Mouse (Mus musculus) thymus, adult 18-20 months (tissue): ENCODE results near the gene Ap1m2.

ENCODE experiments used
- DNase-seq, 2 experiments: peaks; one replicate each; pipeline ENCODE4 v3.0.0; 2022; ENCODE audit warnings: mixed read lengths in 2 of 2

The Ap1m2 gene

GRCm38 (mm10) chr9:21312134-21312533 lies at the start of gene Ap1m2:
TSS of gene Ap1m2 (minus strand) at chr9:21312337.
- no peak for DNase-seq

DNA sequence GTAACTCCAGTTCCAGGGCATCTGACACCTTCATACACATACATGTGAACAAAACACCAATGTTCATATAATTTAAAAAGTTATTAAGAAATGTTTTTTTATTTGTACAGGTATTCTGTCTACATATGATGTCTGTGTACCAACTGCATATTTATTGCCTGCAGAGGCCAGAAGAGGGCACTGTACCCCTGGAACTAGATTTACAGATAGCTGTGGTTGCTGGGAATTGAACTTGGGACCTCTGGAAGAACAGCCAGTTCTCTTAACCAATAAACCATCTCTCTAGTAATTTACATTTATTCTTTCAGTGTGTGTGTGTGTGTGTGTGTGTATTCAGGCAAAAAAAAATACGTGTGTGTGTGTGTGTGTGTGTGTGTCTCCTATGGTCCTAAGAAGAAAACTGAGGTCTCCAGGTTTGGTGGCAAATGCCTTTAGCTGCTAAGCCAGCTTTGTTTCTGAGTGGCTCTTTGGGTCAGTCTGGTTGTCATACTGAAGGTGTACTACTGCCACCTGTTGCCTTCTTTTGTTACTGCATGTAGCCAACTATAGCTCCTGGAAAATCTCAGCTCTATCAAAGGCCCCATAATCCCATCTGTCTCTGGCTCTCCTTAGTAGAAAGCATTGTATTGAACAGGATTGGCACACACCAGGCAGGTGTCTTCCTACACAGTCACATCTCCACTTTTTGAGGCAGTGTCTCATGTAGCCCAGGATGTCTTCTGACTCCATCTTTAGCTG lies 45.0 kb upstream of the Ap1m2 start:
- DNase-seq = no peak

DNA sequence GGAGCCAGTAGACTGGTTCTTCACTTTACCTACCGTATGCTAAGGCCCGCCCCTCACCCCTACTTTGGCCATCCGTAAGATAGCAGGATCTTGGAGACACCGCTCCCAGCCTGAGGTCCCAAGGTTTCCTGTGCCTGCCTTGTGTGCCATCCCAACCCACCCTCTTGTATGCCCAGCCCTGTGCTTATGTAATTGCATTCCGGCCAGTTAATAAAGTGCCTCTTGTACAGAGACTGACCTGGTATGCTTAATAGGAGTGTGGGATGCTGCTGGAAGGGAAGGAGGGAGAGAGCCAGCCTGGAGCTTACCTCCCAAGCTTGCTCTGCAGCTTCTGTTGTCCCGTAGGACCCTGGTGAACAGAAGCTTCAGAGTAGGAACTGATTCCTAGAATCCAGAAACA lies 42.7 kb upstream of the Ap1m2 start:
- DNase-seq = no peak

DNA sequence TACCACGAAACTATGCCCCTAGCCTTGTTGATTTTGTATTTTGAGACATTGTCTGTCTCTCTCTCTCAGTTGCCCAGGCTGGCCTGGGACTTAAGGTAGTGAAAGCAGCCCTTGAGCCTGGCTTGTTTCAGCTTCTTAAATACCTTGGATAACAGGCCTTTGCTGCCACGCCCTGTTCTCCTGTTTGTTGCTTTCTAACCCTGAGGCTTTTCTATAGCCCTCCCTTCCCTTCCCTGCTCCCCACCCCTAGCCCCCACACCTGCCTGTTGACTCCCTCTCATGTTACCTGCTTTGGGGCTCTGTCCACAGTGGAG lies 41.2 kb upstream of the Ap1m2 start:
- DNase-seq = no peak

GRCm38 (mm10) chr9:21352463-21353372 lies 40.6 kb upstream of the Ap1m2 start:
- DNase-seq = no peak

DNA sequence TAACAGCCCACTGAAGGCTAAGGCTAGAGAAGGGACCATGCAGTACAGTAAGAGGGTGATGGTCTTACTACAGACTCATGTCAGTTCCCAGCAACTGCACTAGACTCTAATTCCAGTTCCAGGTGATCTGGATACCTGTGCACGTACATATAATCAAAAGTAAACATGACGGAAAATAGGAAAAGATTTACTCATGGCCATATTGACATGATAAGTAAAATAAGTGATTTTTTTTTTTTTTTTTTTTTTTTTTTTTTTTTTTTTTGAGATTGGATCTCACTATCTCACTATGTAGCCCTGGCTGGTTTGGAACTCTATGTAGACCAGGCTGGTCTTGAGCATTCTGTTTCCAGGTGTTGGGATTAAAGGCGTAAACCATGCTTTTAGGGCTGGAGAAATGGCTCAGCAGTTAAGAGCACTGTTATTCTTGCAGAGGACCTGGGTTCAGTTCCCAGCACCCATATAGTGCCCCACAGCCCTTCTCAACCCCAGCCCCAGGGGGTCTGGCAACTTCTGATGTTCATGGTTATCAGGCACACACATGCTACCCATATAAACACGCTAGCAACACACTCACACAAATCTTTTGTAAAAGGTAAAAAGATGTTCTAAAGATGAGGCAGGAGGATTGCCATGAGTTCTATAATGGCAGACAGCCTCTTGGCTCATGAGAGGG lies 39.7 kb upstream of the Ap1m2 start:
- no peak for DNase-seq

DNA sequence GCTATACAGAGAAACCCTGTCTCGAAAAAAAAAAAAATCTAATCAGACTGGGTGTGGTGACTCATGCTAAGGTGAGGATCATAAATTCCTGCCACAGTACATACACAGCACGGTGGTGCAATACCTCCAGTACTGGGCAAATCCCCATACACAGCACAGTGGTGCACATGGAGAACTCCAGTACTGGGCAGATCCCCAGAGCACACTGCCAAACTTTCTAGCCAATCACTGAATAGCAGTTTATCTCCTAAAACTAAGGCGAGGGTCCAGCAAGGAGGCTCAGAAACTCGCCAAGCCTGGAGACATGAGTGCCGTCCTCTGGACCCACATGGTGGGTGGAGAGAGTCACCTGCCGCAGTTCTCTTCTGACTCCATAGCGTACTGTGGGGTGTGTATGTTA lies 39.0 kb upstream of the Ap1m2 start:
- DNase-seq = no peak

GRCm38 (mm10) chr9:21348152-21348551 lies 36.0 kb upstream of the Ap1m2 start:
- DNase-seq = no peak

- no peak for DNase-seq
Measured at GRCm38 (mm10) chr9:21346627-21347365, 34.7 kb upstream of the Ap1m2 start.

- no peak for DNase-seq
Measured at GRCm38 (mm10) chr9:21340411-21340810, 28.3 kb upstream of the Ap1m2 start.

GRCm38 (mm10) chr9:21337652-21338051 lies 25.5 kb upstream of the Ap1m2 start:
- DNase-seq = no peak

DNA sequence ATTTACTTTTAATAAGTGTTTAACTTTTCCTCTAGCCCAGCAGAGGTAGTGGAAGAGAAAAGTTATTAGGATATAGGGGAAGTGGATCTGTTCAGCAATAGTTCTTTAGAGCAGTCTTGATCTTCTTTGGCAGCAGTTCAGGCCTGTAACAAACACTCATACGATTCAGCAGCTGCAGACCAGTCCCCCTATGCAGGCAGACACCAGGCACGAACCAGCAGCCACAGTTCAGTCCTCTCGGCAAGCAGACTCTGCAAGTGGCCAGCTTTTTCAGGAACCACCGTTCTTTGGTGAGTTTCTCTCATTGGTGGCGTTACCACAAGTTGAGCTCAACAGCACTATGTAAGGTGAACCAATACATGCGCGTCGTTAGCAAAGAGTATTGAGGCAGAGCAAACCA lies 24.4 kb upstream of the Ap1m2 start:
- DNase-seq = no peak

DNA sequence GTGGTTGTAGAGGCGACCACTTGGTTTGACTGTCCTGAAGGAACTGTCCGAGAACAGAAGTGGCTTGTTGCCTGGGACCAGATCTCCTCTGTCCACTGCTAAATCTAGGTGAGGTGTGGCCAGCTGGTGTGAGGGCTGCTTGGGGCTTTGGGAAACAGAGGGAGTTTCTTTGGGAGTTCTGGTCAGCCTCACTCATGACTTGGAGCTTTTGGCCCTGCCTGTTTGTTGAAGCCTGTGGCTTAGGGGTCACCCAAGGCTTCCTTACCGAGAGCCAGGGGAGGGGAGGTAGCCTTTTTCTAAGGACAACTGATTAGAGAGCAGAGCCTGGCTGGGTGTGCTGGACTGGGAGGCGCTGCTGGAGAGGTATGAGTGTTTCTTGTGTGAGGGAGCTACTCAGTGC lies 23.3 kb upstream of the Ap1m2 start:
- no peak for DNase-seq

GRCm38 (mm10) chr9:21334747-21335146 lies 22.6 kb upstream of the Ap1m2 start:
- DNase-seq = no peak

GRCm38 (mm10) chr9:21333523-21333922 lies 21.4 kb upstream of the Ap1m2 start:
- DNase-seq = no peak

DNA sequence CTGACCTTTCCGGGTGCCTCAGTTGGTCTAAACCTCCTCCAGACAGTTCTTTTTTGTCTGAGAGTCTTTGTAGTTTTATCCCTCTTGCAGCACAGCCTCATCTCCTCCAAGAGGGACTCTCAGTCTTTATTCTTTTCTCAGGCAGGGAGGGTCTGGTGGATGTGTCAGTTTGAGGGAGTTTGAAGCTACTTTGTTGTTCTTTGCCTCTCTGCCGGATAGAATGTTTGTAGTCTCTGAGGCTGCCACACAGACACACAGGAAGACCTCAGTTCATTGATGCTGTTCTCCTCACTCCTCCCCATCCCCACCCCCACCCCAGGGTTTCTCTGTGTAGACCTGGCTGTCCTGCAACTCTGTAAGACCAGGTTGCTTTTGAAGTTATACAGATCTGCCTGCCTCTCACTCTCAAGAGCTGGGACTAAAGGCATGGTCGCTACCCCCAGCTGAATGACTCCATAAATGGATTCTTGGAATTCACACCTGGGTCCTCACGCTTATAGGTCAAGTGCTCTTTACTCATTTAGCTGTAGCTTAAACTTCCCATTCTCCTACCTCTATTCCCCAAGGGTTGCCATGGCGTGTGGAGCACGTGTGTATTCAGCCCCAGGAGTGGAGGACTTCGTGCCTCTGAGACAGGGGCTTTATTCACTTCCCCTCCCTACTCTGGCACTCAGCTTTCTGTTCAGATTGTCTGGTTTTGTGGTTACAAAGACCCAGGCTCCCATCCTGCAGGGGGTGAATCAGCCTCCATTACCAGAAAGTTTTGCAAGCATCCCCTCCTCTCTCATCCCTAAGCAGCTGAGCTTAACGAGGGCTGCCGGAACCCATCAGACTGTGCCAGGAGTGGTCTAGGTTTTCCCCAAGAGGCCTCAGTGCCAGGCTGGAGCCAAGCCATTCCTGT lies 20.3 kb upstream of the Ap1m2 start:
- DNase-seq = peak in 1 of 2 experiments; percentile 60

DNA sequence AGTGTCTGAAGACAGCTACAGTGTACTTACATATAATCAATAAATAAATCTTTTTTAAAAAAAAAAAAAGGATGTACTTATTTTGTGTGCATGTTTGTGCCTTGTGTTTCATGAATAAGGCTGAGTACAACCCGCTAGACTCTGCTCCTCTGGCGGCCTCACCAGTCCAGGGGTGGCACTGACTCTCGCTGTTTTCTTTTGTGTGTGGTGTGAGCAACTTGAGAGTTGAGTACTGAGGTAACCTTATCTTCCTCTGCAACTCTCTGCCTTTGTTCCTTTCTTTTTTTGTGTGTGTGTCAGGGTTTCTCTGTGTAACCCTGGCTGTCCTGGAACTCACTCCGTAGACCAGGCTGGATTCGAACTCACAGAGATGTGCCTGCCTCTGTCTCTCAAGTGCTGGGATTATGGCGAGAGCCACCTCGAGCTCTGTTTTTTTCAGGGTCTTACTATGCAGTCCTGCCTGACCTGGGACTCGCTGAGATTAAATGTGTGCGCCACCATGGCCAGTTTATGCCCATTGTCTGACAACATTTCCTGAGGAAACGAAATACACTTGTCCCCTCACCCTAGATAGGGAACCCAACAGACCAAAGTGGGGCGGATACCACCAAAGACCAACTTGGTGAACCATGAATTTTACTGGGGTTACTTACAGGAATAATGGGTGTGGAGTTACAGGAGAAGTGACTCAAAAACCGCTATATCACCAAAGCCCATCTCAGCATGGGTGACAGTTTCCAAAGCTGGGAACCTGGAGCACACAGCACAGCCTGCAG lies 19.4 kb upstream of the Ap1m2 start:
- DNase-seq = no peak

- DNase-seq = no peak
Measured at GRCm38 (mm10) chr9:21329699-21330289, 17.7 kb upstream of the Ap1m2 start.

DNA sequence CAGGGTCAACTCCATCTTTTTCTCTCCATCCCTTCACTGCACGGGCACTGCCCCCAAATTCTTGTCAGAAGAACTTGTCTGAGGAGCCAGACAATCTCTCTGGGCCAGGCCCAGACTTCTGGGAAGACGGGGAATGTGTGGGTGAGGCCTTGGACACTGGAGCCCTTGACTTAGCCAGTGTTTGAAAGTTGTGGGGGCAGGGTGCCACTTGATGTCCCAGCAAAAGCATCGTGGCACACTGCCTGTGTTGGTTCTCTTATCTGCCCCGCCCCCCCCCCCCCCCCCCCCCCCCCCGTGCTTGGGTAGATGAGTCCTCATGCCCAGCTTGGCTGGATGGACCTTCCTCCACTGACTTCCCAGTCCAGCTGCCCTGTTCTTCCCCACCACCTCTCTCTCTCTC lies 16.9 kb upstream of the Ap1m2 start:
- no peak for DNase-seq

- peak; percentile 57 to 82 for DNase-seq
Measured at GRCm38 (mm10) chr9:21328041-21328440, 15.9 kb upstream of the Ap1m2 start.

GRCm38 (mm10) chr9:21327569-21327968 lies 15.4 kb upstream of the Ap1m2 start:
- peak in 1 of 2 experiments; percentile 52 for DNase-seq
